Mouse (Mus musculus): ENCODE measurements at regions not wholly inside any gene's neighbourhood (a gene's known extent, or its start where the extent isn't known, plus 50 kb on each side); places are given as distances from the start of the nearest gene placed in this dataset.
A peak's percentile ranks its signal among the peaks of the same experiment; 100 is the strongest.

- Histone ChIP-seq H3K9me3 (ENCODE audit: low read length) (no peaks in the 10 kb centered on the region), H3K27ac (ENCODE audit: low read depth, low read length) (no peak overlapping the region), H3K4me3 (ENCODE audit: low read depth, low read length) (no peak overlapping the region), H3K4me2 (ENCODE audit: low read depth, low read length, poor library complexity, severe bottlenecking) (no peak overlapping the region), H3K4me1 (ENCODE audit: insufficient read depth, low read length) (no peaks in the 10 kb centered on the region), H3K27me3 (ENCODE audit: insufficient read depth, low read length) (no peaks in the 10 kb centered on the region), H3K36me3 (ENCODE audit: insufficient read depth, low read length) (no peaks in the 10 kb centered on the region), H3K9ac (replicated peaks; ENCODE audit: low read length, poor library complexity, severe bottlenecking) (no peak overlapping the region)
- ATAC-seq (ENCODE audit: low FRiP score) (peak; percentile 63; the same call in 1 of the 2 replicates), DNase-seq (ENCODE audit: low spot score) (peak; percentile 83)
- TF ChIP-seq CTCF (IDR thresholded peaks at IDR 0.05), result no peak
Observed at GRCm38 (mm10) chr12:48929035-48929434, 453.4 kb upstream of the Foxg1 start.

DNA sequence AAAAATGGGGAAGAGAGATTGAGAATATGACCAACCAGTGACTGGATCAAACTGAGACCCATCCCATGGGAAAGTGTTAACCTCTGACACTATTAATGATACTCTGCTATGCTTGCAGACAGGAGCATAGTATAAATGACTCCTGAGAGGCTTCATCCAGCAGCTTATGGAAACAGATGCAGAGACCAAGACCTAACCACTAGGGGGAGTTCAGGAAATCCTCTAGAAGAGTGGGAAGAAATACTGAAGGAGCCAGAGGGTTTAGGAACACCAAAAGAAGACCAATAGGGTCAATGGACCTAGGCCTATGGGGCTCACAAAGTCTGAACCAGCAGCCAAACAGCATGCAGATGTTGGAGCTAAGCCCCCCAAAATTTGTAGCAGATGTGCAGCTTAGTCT is 436.0 kb upstream of the Foxg1 start:
- no peak for ATAC-seq (ENCODE audit: low FRiP score)
- Histone ChIP-seq H3K27ac (ENCODE audit: low read depth, low read length) (no peak overlapping the region), H3K4me3 (ENCODE audit: low read depth, low read length) (no peak overlapping the region), H3K4me2 (ENCODE audit: low read depth, low read length, poor library complexity, severe bottlenecking) (no peak overlapping the region), H3K9me3 (ENCODE audit: low read length) (no peaks in the 10 kb centered on the region), H3K9ac (replicated peaks; ENCODE audit: low read length, poor library complexity, severe bottlenecking) (no peak overlapping the region), H3K36me3 (ENCODE audit: insufficient read depth, low read length) (no peaks in the 10 kb centered on the region), H3K27me3 (ENCODE audit: insufficient read depth, low read length) (no peaks in the 10 kb centered on the region), H3K4me1 (ENCODE audit: insufficient read depth, low read length) (no peaks in the 10 kb centered on the region)
- DNase-seq (ENCODE audit: low spot score), result no peak
- TF ChIP-seq CTCF (IDR thresholded peaks at IDR 0.05), result 0 out of 2 replicates have a peak, but pooled peaks have one; percentile 8

DNA sequence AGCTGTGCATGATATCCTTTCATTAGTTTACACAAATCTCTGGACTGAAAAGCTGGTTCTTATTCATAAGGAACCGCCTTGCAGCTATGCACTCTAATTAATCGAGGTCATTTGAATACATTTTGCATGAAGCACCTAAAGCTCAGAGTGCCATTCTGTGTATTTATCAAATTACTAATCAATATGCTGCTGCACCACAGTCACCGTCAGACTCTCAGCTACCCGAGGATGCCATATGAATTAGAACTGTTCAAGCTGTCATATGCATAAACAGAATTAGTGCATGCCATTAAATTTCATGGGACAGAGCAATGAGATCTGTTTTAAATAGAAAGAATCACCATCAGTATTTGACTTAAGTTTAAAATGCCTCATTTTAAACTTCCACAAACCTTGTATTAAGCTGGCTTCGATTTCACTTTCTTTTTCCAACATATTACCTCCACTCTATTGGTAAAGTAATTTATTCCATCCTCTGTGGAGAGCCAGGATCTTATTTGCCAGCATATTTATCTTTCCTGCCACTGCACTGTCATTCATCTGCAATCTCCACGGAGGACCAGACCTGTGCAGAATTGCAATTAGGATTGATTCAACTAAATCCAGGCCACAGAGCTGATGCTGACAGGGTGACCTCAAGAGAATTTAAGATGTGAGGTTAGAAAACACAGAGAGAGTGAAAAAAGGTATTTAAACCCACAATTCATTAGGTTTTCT is 423.0 kb upstream of the Foxg1 start:
- Histone ChIP-seq H3K36me3 (ENCODE audit: insufficient read depth, low read length) (no peaks in the 10 kb centered on the region), H3K27ac (ENCODE audit: low read depth, low read length) (0 out of 2 replicates have a peak overlapping the region, but pooled peaks have one; percentile 32), H3K4me2 (ENCODE audit: low read depth, low read length, poor library complexity, severe bottlenecking) (no peak overlapping the region; the same call in 1 of the 2 replicates), H3K27me3 (ENCODE audit: insufficient read depth, low read length) (no peaks in the 10 kb centered on the region), H3K4me1 (ENCODE audit: insufficient read depth, low read length) (0 out of 2 replicates have a peak, but pooled peaks cover 2% of the 10 kb centered on the region), H3K4me3 (ENCODE audit: low read depth, low read length) (no peak overlapping the region), H3K9me3 (ENCODE audit: low read length) (no peaks in the 10 kb centered on the region), H3K9ac (replicated peaks; ENCODE audit: low read length, poor library complexity, severe bottlenecking) (no peak overlapping the region)
- WGBS, result 18% methylated on average over 6 of the region's 6 CpGs
- peak; percentile 65 for ATAC-seq (ENCODE audit: low FRiP score)
- no peak for TF ChIP-seq CTCF (IDR thresholded peaks at IDR 0.05)
- peak; percentile 45 for DNase-seq (ENCODE audit: low spot score)

DNA sequence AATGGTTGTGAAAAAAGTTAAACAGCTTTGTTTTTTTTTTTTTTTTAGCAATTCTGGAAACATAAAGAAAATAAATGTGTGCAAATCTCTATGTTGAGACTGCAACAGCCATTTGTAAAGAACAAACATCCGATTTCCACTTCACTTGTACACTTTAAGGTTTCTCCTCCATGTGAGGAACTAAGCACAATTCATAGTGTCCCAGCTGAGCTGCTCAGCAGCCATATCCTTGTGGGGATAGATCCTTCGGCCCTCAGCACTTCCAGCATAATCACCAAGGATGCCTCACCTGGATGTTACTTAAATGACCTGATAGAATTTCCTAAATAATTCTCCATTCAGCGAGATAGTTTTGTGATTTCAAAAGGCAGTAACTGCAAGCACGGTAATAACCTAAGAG is 422.4 kb upstream of the Foxg1 start:
- H3K4me2 ChIP-seq (ENCODE audit: low read depth, low read length, poor library complexity, severe bottlenecking), result no peak overlapping the region
- H3K36me3 ChIP-seq (ENCODE audit: insufficient read depth, low read length), result no peaks in the 10 kb centered on the region
- TF ChIP-seq CTCF (IDR thresholded peaks at IDR 0.05), result no peak
- H3K4me1 ChIP-seq (ENCODE audit: insufficient read depth, low read length), result 0 out of 2 replicates have a peak, but pooled peaks cover 2% of the 10 kb centered on the region
- H3K27me3 ChIP-seq (ENCODE audit: insufficient read depth, low read length), result no peaks in the 10 kb centered on the region
- WGBS, result 48% methylated on average over 4 of the region's 4 CpGs
- H3K4me3 ChIP-seq (ENCODE audit: low read depth, low read length), result no peak overlapping the region
- no peak overlapping the region for H3K9ac ChIP-seq (replicated peaks; ENCODE audit: low read length, poor library complexity, severe bottlenecking)
- peak overlapping the region; percentile 14 for H3K27ac ChIP-seq (ENCODE audit: low read depth, low read length)
- DNase-seq (ENCODE audit: low spot score) (no peak), ATAC-seq (ENCODE audit: low FRiP score) (no peak)
- H3K9me3 ChIP-seq (ENCODE audit: low read length), result no peaks in the 10 kb centered on the region

GRCm38 (mm10) chr12:48963451-48963850 is 419.0 kb upstream of the Foxg1 start:
- no peaks in the 10 kb centered on the region for H3K36me3 ChIP-seq (ENCODE audit: insufficient read depth, low read length)
- H3K27me3 ChIP-seq (ENCODE audit: insufficient read depth, low read length), result no peaks in the 10 kb centered on the region
- H3K4me2 ChIP-seq (ENCODE audit: low read depth, low read length, poor library complexity, severe bottlenecking), result no peak overlapping the region
- 90% methylated on average over 3 of the region's 3 CpGs for WGBS
- no peak overlapping the region for H3K27ac ChIP-seq (ENCODE audit: low read depth, low read length)
- no peak overlapping the region for H3K9ac ChIP-seq (replicated peaks; ENCODE audit: low read length, poor library complexity, severe bottlenecking)
- DNase-seq (ENCODE audit: low spot score), result no peak
- ATAC-seq (ENCODE audit: low FRiP score), result no peak
- TF ChIP-seq CTCF (IDR thresholded peaks at IDR 0.05), result no peak
- H3K4me3 ChIP-seq (ENCODE audit: low read depth, low read length), result no peak overlapping the region
- no peaks in the 10 kb centered on the region for H3K9me3 ChIP-seq (ENCODE audit: low read length)
- 0 out of 2 replicates have a peak, but pooled peaks cover 2% of the 10 kb centered on the region for H3K4me1 ChIP-seq (ENCODE audit: insufficient read depth, low read length)

Data from midbrain, postnatal 0 days (tissue).